Mouse (Mus musculus) MEL (cell line): ENCODE measurements around the gene Xlr4a. TPM values are rescaled to one million over a fixed set of nuclear protein-coding genes. Genes with fewer than 3 reads are reported as not detected.

Source experiments
- DNase-seq: peaks from one replicate; pipeline ENCODE4 v3.0.0; 2011; ENCODE audit warnings: low read depth, low spot score
- H3K27ac ChIP-seq: 2 replicates; pipeline ENCODE4 v1.5.1; 2012; ENCODE audit warnings: low read depth, mild to moderate bottlenecking, control low read depth, low read length, moderate library complexity; ENCODE audit not compliant: control insufficient read depth
- H3K27me3 ChIP-seq, 2 experiments: fragments of 150-350 bp in 1 of 2; sonication (generic) in 1 of 2; 2 replicates each; pipeline ENCODE4 v1.6.1; 2012; ENCODE audit warnings: low read length in 2 of 2, mild to moderate bottlenecking in 2 of 2, improper control_type of control experiment in 1 of 2, moderate library complexity in 1 of 2; ENCODE audit not compliant: insufficient read depth in 2 of 2, control insufficient read depth in 1 of 2
- H3K36me3 ChIP-seq, 2 experiments: 2 replicates each; pipeline ENCODE4 v1.6.1; 2012 to 2014; ENCODE audit warnings: low read length in 2 of 2, improper control_type of control experiment in 1 of 2, inconsistent platforms in 1 of 2, mild to moderate bottlenecking in 1 of 2; ENCODE audit not compliant: insufficient read depth in 2 of 2, control insufficient read depth in 1 of 2
- H3K4me1 ChIP-seq, 2 experiments: fragments of 150-350 bp in 1 of 2; sonication (generic) in 1 of 2; 2 replicates each; pipeline ENCODE4 v1.6.1; 2012; ENCODE audit warnings: low read length in 2 of 2, improper control_type of control experiment in 1 of 2, mild to moderate bottlenecking in 1 of 2; ENCODE audit not compliant: insufficient read depth in 2 of 2, control insufficient read depth in 1 of 2
- H3K4me3 ChIP-seq, 2 experiments: fragments of 150-350 bp in 1 of 2; sonication (generic) in 1 of 2; 2 replicates each; pipeline ENCODE4 v1.5.1; 2012; ENCODE audit warnings: low read depth in 2 of 2, low read length in 2 of 2, mild to moderate bottlenecking in 2 of 2, moderate library complexity in 2 of 2, control low read depth in 1 of 2, improper control_type of control experiment in 1 of 2; ENCODE audit not compliant: control insufficient read depth in 1 of 2, insufficient read depth in 1 of 2
- H3K79me2 ChIP-seq: 2 replicates; pipeline ENCODE4 v1.6.1; 2012; ENCODE audit warnings: mild to moderate bottlenecking, low read length, moderate library complexity; ENCODE audit not compliant: control insufficient read depth, poor library complexity, insufficient read depth
- H3K9ac ChIP-seq: 2 replicates; pipeline ENCODE4 v1.6.1; 2012; ENCODE audit warnings: low read depth, mild to moderate bottlenecking, control low read depth, low read length, moderate library complexity; ENCODE audit not compliant: control insufficient read depth, poor library complexity, severe bottlenecking
- H3K9me3 ChIP-seq: fragments of 150-350 bp; sonication (generic); replicated peaks from 2 replicates; pipeline ENCODE4 v1.6.1; 2012; ENCODE audit warnings: mild to moderate bottlenecking, low read length, improper control_type of control experiment, moderate library complexity; ENCODE audit not compliant: insufficient read depth
- CHD1 ChIP-seq: IDR thresholded peaks from 2 replicates; pipeline ENCODE4 v1.6.1; 2012; ENCODE audit warnings: low read depth, mild to moderate bottlenecking, inconsistent platforms, low read length, improper control_type of control experiment
- CTCF ChIP-seq, 3 experiments: IDR thresholded peaks in 2 of 3; conservative IDR thresholded peaks in 1 of 3; 2 replicates each; pipeline ENCODE4 v1.5.1; 2011 to 2012; ENCODE audit warnings: low read length in 3 of 3, low read depth in 2 of 3, mild to moderate bottlenecking in 2 of 3, improper control_type of control experiment in 1 of 3, inconsistent platforms in 1 of 3, mixed read lengths in 1 of 3, moderate library complexity in 1 of 3; ENCODE audit not compliant: control insufficient read depth in 1 of 3, insufficient read depth in 1 of 3, poor library complexity in 1 of 3, severe bottlenecking in 1 of 3
- EP300 ChIP-seq, 2 experiments: IDR thresholded peaks; 2 replicates each; pipeline ENCODE4 v1.6.1; 2011; ENCODE audit warnings: improper control_type of control experiment in 2 of 2, low read length in 2 of 2, low read depth in 1 of 2, mild to moderate bottlenecking in 1 of 2
- ETS1 ChIP-seq: IDR thresholded peaks from 2 replicates; pipeline ENCODE4 v1.6.1; 2012; ENCODE audit warnings: low read depth, mild to moderate bottlenecking, inconsistent platforms, low read length, improper control_type of control experiment, moderate library complexity
- GATA1 ChIP-seq: IDR thresholded peaks from 2 replicates; pipeline ENCODE4 v1.6.1; 2011; ENCODE audit warnings: low read depth, low read length, improper control_type of control experiment
- KAT2A ChIP-seq: conservative IDR thresholded peaks from 2 replicates; pipeline ENCODE4 v1.6.1; 2012; ENCODE audit warnings: low read depth, low read length, improper control_type of control experiment, inconsistent platforms
- MAZ ChIP-seq: IDR thresholded peaks from 2 replicates; pipeline ENCODE4 v1.6.1; 2012; ENCODE audit warnings: low read depth, mild to moderate bottlenecking, inconsistent platforms, low read length, improper control_type of control experiment
- MXI1 ChIP-seq: IDR thresholded peaks from 2 replicates; pipeline ENCODE4 v1.6.1; 2011; ENCODE audit warnings: mild to moderate bottlenecking, low read depth, low read length, improper control_type of control experiment
- RCOR1 ChIP-seq: IDR thresholded peaks from 2 replicates; pipeline ENCODE4 v1.6.1; 2012; ENCODE audit warnings: low read depth, mild to moderate bottlenecking, inconsistent platforms, low read length, improper control_type of control experiment
- TAL1 ChIP-seq: IDR thresholded peaks from 2 replicates; pipeline ENCODE4 v1.6.1; 2012; ENCODE audit warnings: mild to moderate bottlenecking, inconsistent platforms, low read length, moderate library complexity, mixed read lengths
- TCF12 ChIP-seq: IDR thresholded peaks from 2 replicates; pipeline ENCODE4 v1.6.1; 2014; ENCODE audit warnings: low read depth, mild to moderate bottlenecking, inconsistent platforms, low read length, improper control_type of control experiment, moderate library complexity
- USF2 ChIP-seq, 2 experiments: IDR thresholded peaks; 2 replicates each; pipeline ENCODE4 v1.6.1; 2011 to 2012; ENCODE audit warnings: improper control_type of control experiment in 2 of 2, low read length in 2 of 2, borderline replicate concordance in 1 of 2, inconsistent platforms in 1 of 2, low read depth in 1 of 2, mild to moderate bottlenecking in 1 of 2; ENCODE audit not compliant: insufficient read depth in 1 of 2
- ZNF384 ChIP-seq: IDR thresholded peaks from 2 replicates; pipeline ENCODE4 v1.6.1; 2012; ENCODE audit warnings: low read depth, mild to moderate bottlenecking, inconsistent platforms, low read length, improper control_type of control experiment
- polyA plus RNA-seq, 2 experiments: library from polyadenylated mRNA; stranded (reverse) in 1 of 2; unstranded in 1 of 2; fragments of >175 nt in 1 of 2; fragments of >200 nt in 1 of 2; gene quantifications; 2 replicates each; pipeline versions ENCODE4 v1.2.1 to v1.2.4; 2012; ENCODE audit warnings: low replicate concordance in 2 of 2, low read depth in 1 of 2; ENCODE audit not compliant: insufficient read length in 2 of 2, insufficient read depth in 1 of 2, missing spikeins in 1 of 2
- total RNA-seq: library from RNA; depleted of rRNA; stranded (reverse); fragments of 300-350 nt; gene quantifications from 2 replicates; pipeline ENCODE4 v1.2.3, GENCODE M21; 2012

Gene Xlr4a
- total and polyA plus RNA-seq, 3 experiments = 0.19 to 0.29 TPM; not detected in 1

DNA sequence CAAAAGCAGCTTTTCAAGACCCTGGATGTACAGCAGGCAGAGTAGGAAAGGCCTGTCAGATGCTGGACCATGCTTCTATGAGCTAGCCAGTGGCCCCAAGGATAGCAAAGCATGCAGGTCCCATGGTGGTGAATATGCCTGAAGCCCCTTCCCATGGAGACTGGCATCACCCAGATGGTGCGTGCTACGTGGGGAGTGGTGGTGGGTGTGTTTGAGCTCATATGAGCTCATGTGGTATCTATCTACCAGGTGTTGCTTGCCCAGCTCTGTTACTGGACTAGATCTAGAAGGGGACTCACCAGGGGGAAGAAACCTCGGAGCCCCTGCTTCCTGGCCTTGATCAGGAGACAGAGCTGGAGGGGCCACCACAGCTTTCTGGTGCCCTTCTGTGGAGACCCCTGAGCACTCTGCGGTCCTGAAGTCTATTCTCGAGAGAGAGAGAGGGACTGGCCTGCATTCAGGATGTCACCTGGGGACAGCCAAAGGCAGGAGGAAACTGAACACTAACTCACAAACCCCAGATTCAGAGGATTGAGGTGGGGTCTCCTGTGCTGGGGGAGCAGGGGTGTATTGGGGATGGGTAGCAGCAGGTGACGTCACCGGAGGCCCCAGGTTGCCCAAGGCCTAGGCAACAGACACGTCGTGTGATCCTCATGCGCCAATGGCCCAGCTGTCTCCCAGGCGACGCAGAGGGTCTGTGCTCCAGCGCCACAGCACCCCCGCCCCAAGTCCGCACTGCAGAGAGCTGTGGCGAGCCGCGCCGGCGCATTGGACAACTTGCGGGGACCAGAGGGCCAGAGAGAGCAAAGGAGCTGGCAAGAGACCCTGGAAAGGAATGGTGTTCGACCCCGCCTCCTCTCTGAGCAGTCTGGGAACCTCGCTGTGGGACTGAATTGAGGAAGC lies 18.5 kb downstream of the Xlr4a start (continued):
- no peak for TF ChIP-seq TCF12

DNA sequence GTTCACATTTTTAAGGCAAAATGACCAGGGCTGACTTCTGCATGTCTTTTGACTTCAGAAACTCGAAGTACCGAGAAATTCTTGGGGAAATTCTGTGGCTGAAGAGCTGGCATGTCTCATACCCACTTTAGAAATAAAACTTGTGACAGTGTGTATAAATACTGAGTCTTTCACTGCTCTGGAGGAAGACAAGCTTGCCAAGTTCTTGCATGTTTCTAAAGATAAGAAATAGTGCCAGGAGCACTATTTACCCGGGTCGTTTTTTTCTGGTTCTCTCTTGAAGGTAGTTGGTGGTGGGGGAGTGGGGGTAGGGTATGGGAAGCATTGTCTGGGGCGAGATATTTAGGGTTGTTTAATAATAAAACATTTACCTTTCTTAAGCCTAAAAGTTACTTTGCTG lies 20.0 kb downstream of the Xlr4a start:
- no peaks in the 10 kb centered on the region for H3K9me3 ChIP-seq
- peaks cover 0 to 6% of the 10 kb centered on the region in 2 experiments; a peak in 3 of 4 replicates for H3K4me1 ChIP-seq
- peaks cover 0 to 8% of the 10 kb centered on the region in 2 experiments; a peak in 2 of 4 replicates for H3K36me3 ChIP-seq
- H3K9ac ChIP-seq = no peak overlapping the region; the same call in 1 of the 2 replicates
- no peak for TF ChIP-seq KAT2A
- TF ChIP-seq GATA1 = peak; percentile 38; the same call in 1 of the 2 replicates
- no peak for TF ChIP-seq RCOR1
- TF ChIP-seq MXI1 = no peak
- TF ChIP-seq TAL1 = no peak
- peak; percentile 63; the same call in 1 of the 2 replicates for TF ChIP-seq ETS1
- peak; percentile 59 for TF ChIP-seq TCF12
- TF ChIP-seq EP300 (IDR thresholded peaks at IDR 0.05; ENCODE audit: low read depth in 1 of 2, low read length in 2 of 2) = peak; percentile 34 to 58; a peak in 3 of 4 replicates
- no peak for TF ChIP-seq CTCF (IDR thresholded peaks at IDR 0.05 in 2 of 3, conservative IDR thresholded peaks at IDR 0.05 in 1 of 3; ENCODE audit: control insufficient read depth in 1 of 3, insufficient read depth in 1 of 3, low read depth in 2 of 3, low read length in 3 of 3, poor library complexity in 1 of 3, severe bottlenecking in 1 of 3)
- no peak overlapping the region for H3K27ac ChIP-seq
- peak; percentile 51 for DNase-seq
- H3K4me3 ChIP-seq = peak overlapping the region in 1 of 2 experiments; percentile 26; a peak in 1 of 4 replicates
- no peaks in the 10 kb centered on the region for H3K79me2 ChIP-seq
- H3K27me3 ChIP-seq = no peaks in the 10 kb centered on the region

DNA sequence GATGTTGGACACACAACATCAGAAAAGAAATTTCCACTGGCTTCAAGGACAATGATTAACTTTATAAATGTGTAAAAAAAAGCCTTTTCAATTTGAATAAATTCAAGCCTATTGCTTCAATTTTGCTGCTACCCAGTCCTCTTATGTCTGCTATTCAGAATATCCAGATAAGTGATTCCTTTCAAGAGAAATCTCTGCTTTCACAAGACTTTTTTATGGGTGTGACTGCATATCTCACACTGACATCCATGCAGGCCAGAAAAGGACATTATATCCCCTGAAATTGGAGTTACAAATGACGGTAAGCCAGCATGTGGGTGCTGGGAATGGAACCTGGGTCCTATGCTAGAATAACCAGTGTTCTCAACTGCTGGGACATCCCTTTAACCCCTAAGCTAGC lies 20.8 kb downstream of the Xlr4a start:
- peak; percentile 12 for DNase-seq
- Histone ChIP-seq H3K27ac (no peak overlapping the region), H3K27me3 (no peaks in the 10 kb centered on the region), H3K4me1 (peaks cover 0 to 6% of the 10 kb centered on the region in 2 experiments; a peak in 3 of 4 replicates), H3K79me2 (no peaks in the 10 kb centered on the region), H3K9me3 (no peaks in the 10 kb centered on the region), H3K9ac (no peak overlapping the region), H3K36me3 (peaks cover 0 to 8% of the 10 kb centered on the region in 2 experiments; a peak in 2 of 4 replicates), H3K4me3 (no peak overlapping the region)
- no peak for TF ChIP-seq USF2 (IDR thresholded peaks at IDR 0.05; ENCODE audit: borderline replicate concordance in 1 of 2, insufficient read depth in 1 of 2, low read depth in 1 of 2, low read length in 2 of 2)
- no peak for TF ChIP-seq MAZ
- no peak for TF ChIP-seq CHD1
- TF ChIP-seq TCF12 = peak; percentile 33; the same call in 1 of the 2 replicates
- peak; percentile 61; the same call in 1 of the 2 replicates for TF ChIP-seq RCOR1
- TF ChIP-seq EP300 (IDR thresholded peaks at IDR 0.05; ENCODE audit: low read depth in 1 of 2, low read length in 2 of 2) = peak; percentile 23 to 38; a peak in 1 of 4 replicates
- TF ChIP-seq ZNF384 = 0 out of 2 replicates have a peak, but pooled peaks have one; percentile 7
- TF ChIP-seq TAL1 = 0 out of 2 replicates have a peak, but pooled peaks have one; percentile 2
